Mouse (Mus musculus) T-helper 2 cell (primary cell): ENCODE results near the gene Flrt1.
"Not testable (repeated sequence)": the region's sequence is repeated elsewhere in the genome, so short reads cannot be mapped to it uniquely, and the experiment has no call there.

Source experiments
- in situ Hi-C: fragments of 300-600 bp; cut with MboI, MseI; formaldehyde crosslinking; loops from one replicate; pipeline ENCODE4 v1.15.1; 2025; ENCODE audit warnings: high pct_unique_total_duplicates

Flrt1 gene

GRCm38 (mm10) chr19:7103349-7103992 lies 2.1 kb downstream of the Flrt1 start:
- in situ Hi-C loops: no loop called here

GRCm38 (mm10) chr19:7102039-7102438 lies 3.5 kb downstream of the Flrt1 start:
- in situ Hi-C loops: no loop called here

GRCm38 (mm10) chr19:7099620-7100155 lies 5.8 kb downstream of the Flrt1 start:
- in situ Hi-C loops: no loop called here

- in situ Hi-C loops: no loop called here
Measured at GRCm38 (mm10) chr19:7092756-7093155, 12.8 kb downstream of the Flrt1 start.

GRCm38 (mm10) chr19:7091448-7092050 lies 14.0 kb downstream of the Flrt1 start:
- in situ Hi-C loops: no loop called here

- in situ Hi-C loops: no loop called here
Measured at GRCm38 (mm10) chr19:7090369-7091064, 15.0 kb downstream of the Flrt1 start.

GRCm38 (mm10) chr19:7089842-7090251 lies 15.7 kb downstream of the Flrt1 start:
- in situ Hi-C loops: loop anchor here (10.0 kb wide), 1 partner anchor 435 kb away; no protein-coding TSS in a partner anchor

GRCm38 (mm10) chr19:7089050-7089449 lies 16.5 kb downstream of the Flrt1 start:
- in situ Hi-C loops: loop anchor here (10.0 kb wide), 1 partner anchor 434 kb away; no protein-coding TSS in a partner anchor

- in situ Hi-C loops: loop anchor here (10.0 kb wide), 1 partner anchor 434 kb away; no protein-coding TSS in a partner anchor
Measured at GRCm38 (mm10) chr19:7088558-7088957, 17.0 kb downstream of the Flrt1 start.

GRCm38 (mm10) chr19:7084734-7085133 lies 20.8 kb downstream of the Flrt1 start:
- in situ Hi-C loops: loop anchor here (10.0 kb wide), 1 partner anchor 430 kb away; no protein-coding TSS in a partner anchor

- in situ Hi-C loops: loop anchor here (10.0 kb wide), 1 partner anchor 428 kb away; no protein-coding TSS in a partner anchor
Measured at GRCm38 (mm10) chr19:7083035-7083794, 22.3 kb downstream of the Flrt1 start.

- in situ Hi-C loops: loop anchor here (10.0 kb wide), 1 partner anchor 427 kb away; no protein-coding TSS in a partner anchor
Measured at GRCm38 (mm10) chr19:7081516-7082266, 23.8 kb downstream of the Flrt1 start.

- in situ Hi-C loops: no loop called here
Measured at GRCm38 (mm10) chr19:7078271-7078670, 27.3 kb downstream of the Flrt1 start.

- in situ Hi-C loops: no loop called here
Measured at GRCm38 (mm10) chr19:7077666-7078065, 27.9 kb downstream of the Flrt1 start.

- in situ Hi-C loops: not testable (repeated sequence)
Measured at GRCm38 (mm10) chr19:7075336-7075735, 30.2 kb downstream of the Flrt1 start.

- in situ Hi-C loops: no loop called here
Measured at GRCm38 (mm10) chr19:7073997-7074781, 31.3 kb downstream of the Flrt1 start.

- in situ Hi-C loops: no loop called here
Measured at GRCm38 (mm10) chr19:7072221-7072620, 33.3 kb downstream of the Flrt1 start.

- in situ Hi-C loops: no loop called here
Measured at GRCm38 (mm10) chr19:7070775-7071174, 34.8 kb downstream of the Flrt1 start.
